Mouse (Mus musculus) neural tube, postnatal 0 days (tissue): Measurements from ENCODE around the gene Srsf3. TPM values are rescaled to one million over a fixed set of nuclear protein-coding genes. Genes with fewer than 3 reads are reported as not detected.

ENCODE experiments used
- polyA plus RNA-seq: library from polyadenylated mRNA; unstranded; fragments of >200 nt; fragmentation: Nextera tagmentation; extraction: Ambion mirVana; gene quantifications from 2 replicates; pipeline ENCODE4 v1.2.1, GENCODE M21; 2015

Srsf3 gene
- 254 and 261 TPM in 2 replicates for polyA plus RNA-seq

GRCm38 (mm10) chr17:29032274-29033069 is at the start of gene Srsf3:
TSS of gene Srsf3 (plus strand) at chr17:29032628.

GRCm38 (mm10) chr17:29007641-29008325 is 24.6 kb upstream of the Srsf3 start, which contains the start of gene Stk38:
TSS of gene Stk38 (minus strand) at chr17:29007995.

DNA sequence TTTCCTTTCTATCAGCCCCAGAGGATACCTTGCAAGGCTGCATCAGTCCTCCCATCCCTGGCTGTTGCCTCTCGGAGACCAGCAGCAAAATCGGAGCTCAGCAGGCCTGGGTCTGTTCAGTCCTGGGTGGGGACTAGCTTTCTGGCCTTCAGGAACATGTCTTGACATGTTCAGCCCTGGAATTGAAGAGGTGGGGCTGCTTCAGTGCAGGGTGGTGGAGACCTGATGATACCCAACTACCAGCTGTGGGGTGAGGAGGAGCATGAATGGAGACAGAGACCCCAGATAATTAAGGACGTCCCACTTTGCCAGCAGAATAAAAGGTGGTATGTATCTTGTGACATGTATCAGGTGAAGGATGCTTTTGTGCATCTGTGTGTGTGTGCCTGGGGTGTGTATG is 58.3 kb downstream of the Srsf3 start, which contains the start of gene Cdkn1a:
TSS of gene Cdkn1a (plus strand) at position 201 of the 400 bp plus-strand sequence.

Other genes starting within 250 kb of the Srsf3 start
- gene Brpf3, start 231.5 kb upstream of the Srsf3 start, polyA plus RNA-seq, result 6.2 and 7.4 TPM in 2 replicates
- gene Pnpla1, start 174.2 kb upstream of the Srsf3 start, polyA plus RNA-seq, result 0.10 and 0.12 TPM in 2 replicates
- gene 4930539E08Rik, start 117.3 kb upstream of the Srsf3 start, polyA plus RNA-seq, result 1.1 and 1.7 TPM in 2 replicates
- 0.23 TPM in 2 replicates for gene Pxt1, start 88.8 kb upstream of the Srsf3 start, polyA plus RNA-seq
- 48.4 TPM in 2 replicates for gene Kctd20, start 80.7 kb upstream of the Srsf3 start, polyA plus RNA-seq
- gene Stk38, start 24.6 kb upstream of the Srsf3 start, polyA plus RNA-seq, result 43.8 and 50.4 TPM in 2 replicates
- gene Cdkn1a, start 58.3 kb downstream of the Srsf3 start, polyA plus RNA-seq, result 201 and 212 TPM in 2 replicates
- 0.15 TPM in 1 of 2 replicates, not detected in the other for gene Rab44, start 81.5 kb downstream of the Srsf3 start, polyA plus RNA-seq
- gene Cpne5, start 205.5 kb downstream of the Srsf3 start, polyA plus RNA-seq, result 102 and 109 TPM in 2 replicates
- 81.7 and 86.5 TPM in 2 replicates for gene Ppil1, start 231.6 kb downstream of the Srsf3 start, polyA plus RNA-seq
- 126 and 127 TPM in 2 replicates for gene BC004004, start 236.2 kb downstream of the Srsf3 start, polyA plus RNA-seq